Mouse (Mus musculus) erythroblast, embryonic 14.5 days (primary cell): ENCODE results near the gene Bhmt.

Experiments
- GATA1 ChIP-seq: IDR thresholded peaks from 2 replicates; pipeline ENCODE4 v1.6.1; 2012; ENCODE audit warnings: low read length, inconsistent platforms, mixed read lengths
- TAL1 ChIP-seq: IDR thresholded peaks from 3 replicates; pipeline ENCODE4 v1.6.1; 2012; ENCODE audit warnings: low read length, inconsistent platforms, mixed read lengths

DNA sequence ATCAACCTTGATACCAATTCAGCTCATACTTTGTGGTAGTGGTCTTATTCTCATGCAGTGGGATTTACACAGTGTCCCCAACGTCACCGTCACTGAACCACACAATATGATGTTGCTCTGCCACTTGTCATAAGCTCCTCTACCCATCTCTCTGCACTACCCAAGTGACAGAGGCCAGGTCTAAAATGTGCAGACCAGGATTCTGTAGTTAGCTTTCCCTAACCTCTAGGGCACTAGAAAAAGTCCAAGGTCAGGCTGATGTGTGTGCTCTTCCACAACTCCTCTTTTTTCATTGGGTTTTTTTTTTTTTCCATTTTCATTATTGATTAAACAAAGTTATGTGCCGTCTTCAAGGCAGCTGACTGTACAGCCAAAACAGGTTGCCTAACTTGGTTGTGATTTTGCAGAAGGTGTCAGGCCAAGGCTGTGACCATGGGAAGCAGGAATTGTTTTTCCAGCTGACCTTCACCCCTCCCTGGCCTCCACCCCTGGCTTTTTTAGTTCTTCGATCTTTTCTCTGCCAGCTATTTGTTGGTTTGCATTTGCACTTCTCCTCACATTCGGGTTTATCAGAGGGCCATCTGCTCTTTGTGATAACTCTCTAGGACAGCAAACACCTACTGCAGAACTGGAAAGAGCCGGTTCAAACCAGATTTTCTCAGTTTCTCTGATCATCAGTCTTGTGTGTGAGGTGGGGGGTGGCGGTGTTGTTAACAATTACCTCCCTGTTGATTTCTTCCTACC, 10.8 kb upstream of the Bhmt start:
- TF ChIP-seq GATA1, result no peak
- TF ChIP-seq TAL1, result no peak
